Mouse (Mus musculus) kidney, adult 18-20 months (tissue): ENCODE measurements around the gene Szrd1.
"Not testable (repeated sequence)": the region's sequence is repeated elsewhere in the genome, so short reads cannot be mapped to it uniquely, and the experiment has no call there.

Experiments used
- DNase-seq: peaks from one replicate; pipeline ENCODE4 v3.0.0; 2021

The Szrd1 gene

GRCm38 (mm10) chr4:141147112-141148008 is 7.8 kb upstream of the Szrd1 start, which contains the start of gene Fbxo42:
Gene Fbxo42, plus strand, starts transcription at chr4:141147913.
- peak; percentile 96 for DNase-seq

DNA sequence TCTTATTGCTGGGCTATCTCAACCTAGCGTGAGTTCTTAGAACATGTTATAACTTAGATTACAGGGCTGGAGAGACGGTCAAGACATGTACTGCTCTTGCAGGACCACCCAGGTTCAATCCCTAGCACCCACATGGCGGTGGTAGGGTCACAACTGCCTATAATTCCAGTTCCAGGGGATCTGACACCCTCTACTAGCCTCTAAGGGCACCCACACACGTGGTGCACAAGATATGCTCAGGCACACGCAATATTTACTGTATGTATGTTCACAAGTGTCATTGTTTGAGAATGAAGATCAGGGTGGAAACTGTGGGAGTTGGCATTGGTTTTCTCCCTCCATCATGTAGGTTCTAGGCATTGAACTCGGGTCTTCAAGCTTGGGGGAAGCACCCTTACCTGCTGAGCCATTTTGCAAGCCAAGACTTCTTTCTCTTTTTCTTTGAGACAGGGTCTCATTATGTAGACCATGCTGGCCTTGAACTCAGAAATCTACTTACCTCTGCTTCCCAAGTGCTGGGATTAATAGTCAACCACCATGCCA is 7.0 kb upstream of the Szrd1 start:
- DNase-seq: no peak

DNA sequence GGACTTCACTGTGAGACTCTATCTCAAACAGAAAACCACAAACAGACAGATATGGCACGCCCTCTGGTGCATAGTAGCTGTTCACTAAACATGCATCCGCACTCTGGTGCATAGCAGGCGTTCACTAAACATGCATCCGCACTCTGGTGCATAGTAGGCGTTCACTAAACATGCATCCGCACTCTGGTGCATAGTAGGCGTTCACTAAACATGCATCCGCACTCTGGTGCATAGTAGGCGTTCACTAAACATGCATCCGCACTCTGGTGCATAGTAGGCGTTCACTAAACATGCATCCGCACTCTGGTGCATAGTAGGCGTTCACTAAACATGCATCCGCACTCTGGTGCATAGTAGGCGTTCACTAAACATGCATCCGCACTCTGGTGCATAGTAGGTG is 5.5 kb upstream of the Szrd1 start:
- not testable (repeated sequence) for DNase-seq

- peak; percentile 84 for DNase-seq
Observed at GRCm38 (mm10) chr4:141142285-141142811, 2.8 kb upstream of the Szrd1 start.

- DNase-seq: no peak
Observed at GRCm38 (mm10) chr4:141140967-141141366, 1.4 kb upstream of the Szrd1 start.

- DNase-seq: not testable (repeated sequence)
Observed at GRCm38 (mm10) chr4:141140354-141140753, 779 bp upstream of the Szrd1 start.

GRCm38 (mm10) chr4:141138425-141139115 is 1.0 kb downstream of the Szrd1 start:
- DNase-seq: peak; percentile 46

DNA sequence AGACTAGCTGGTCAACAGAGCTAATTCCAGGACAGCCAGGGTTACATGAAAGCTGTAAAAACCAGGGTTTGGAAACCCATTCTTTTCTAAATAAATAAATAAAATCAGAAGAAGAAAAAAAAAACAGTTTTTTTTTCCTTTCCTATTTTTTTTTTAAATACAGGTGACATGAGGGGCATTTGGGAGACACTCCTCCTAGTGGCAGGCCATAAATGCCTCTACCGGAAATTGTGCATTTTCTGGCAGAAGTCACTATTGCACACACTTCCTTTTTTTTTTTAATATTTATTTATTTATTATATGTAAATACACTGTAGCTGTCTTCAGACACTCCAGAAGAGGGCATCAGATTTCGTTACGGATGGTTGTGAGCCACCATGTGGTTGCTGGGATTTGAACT is 1.8 kb downstream of the Szrd1 start:
- not testable (repeated sequence) for DNase-seq

DNA sequence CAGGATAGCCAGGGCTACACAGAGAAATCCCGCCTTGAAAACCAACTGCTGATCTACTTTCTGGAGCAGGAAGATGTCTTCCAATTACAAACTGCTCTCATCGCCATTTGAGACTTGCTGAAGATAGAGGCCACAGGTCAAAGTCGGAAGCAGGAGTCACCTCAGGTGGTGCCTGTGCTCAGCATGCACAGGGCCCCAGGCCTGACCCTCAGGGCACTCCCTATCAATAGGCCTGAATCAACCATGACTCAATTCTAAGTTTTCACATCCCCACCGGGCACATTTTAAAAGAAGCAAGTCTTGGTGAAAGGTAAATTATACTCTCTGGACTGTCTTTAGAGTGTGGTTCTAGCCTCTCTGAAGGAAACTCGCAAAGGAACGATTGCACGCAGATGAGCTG is 3.4 kb downstream of the Szrd1 start:
- no peak for DNase-seq

- no peak for DNase-seq
Observed at GRCm38 (mm10) chr4:141134751-141135530, 4.6 kb downstream of the Szrd1 start.

GRCm38 (mm10) chr4:141134031-141134441 is 5.5 kb downstream of the Szrd1 start:
- peak; percentile 46 for DNase-seq

DNA sequence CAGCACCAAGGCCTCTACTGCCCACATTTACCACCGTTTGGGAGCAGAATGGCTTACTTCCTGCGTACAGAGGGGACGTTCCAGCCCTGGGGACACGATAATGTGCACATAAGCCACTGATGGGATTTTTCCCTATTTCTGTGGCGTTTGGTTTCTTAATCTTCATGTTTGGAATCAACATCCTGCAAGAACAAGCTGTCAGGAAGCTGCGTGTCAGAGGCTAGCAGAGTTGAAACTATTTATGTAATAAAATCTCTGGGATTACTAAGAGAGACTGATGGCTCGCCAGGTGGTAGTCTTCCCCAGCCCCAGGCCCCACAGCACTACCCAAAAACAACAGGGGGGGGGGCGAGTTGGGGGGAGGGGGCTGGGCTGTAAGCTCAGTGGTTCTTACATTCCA is 6.3 kb downstream of the Szrd1 start:
- no peak for DNase-seq

DNA sequence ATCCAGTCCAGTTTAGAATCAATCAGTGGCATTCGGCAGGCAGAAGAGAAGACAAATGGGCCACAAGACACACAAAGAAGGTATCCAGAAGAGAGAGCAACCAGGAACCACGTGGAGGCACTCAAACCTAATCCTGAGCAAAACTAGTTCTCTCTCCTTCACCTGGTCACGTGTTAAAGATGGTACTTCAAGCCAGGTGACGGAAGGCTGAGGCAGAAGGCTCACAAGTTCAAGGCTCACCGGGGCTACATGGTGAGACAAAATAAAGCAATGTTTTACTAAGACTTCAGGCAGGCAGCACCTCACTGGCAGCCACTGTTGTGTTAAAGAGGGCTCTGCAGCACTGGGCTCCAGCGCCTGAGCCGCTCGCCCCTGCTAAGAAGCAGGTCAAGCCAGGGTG is 7.4 kb downstream of the Szrd1 start:
- DNase-seq: no peak

- DNase-seq: peak; percentile 64
Observed at GRCm38 (mm10) chr4:141131531-141132061, 8.0 kb downstream of the Szrd1 start.

DNA sequence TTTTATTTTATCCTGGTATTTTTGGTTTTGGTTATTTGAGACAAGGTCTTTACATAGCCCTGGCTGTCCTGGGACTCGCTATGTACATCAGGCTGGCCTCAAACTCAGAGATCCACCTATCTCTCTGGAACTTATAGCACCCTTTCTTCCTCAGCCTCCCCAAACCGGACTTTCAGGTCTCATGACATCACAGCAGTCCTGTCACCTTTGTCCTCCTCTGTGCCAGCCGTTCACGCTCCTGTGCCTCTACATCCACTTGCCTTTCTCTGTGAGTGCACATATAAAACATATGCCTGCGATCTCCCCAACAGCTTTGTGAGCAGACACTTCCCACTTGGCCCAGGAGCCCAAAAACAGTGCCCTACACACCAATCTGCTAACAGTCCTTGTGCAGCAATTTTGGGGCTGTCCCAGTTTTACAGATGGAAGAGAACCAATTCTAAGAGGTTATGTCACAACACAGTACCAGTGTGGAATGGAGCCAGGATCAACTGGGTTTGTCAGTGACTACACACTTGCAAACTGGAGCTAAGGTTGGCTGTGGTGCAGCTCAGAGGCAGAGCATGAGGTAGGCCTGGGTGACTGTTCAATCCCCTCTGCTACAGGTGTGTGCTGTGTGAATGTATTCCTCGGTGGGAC is 8.8 kb downstream of the Szrd1 start:
- DNase-seq: peak; percentile 49

DNA sequence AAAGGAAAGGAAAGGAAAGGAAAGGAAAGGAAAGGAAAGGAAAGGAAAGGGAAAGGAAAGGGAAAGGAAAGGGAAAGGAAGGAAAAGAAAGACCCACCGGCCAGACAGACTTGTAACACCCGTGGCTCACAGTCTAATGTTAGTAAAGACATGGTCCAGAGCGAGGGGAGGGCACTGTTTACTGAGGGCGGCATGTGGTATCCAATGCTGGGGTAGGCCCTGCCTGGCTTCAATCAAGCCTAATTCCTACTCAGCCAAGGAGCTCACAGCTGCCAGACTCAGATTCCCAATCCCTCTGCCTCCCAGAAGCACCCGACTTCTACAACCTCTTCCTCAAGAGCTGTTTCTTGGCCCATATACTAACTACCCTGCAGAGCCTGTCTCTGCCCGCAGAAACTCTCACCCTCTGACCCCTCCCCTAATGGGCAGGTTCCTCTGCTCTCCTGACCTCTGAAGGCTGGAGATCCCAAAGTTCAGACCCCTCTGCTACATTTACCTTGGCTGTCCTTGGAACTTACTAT is 10.3 kb downstream of the Szrd1 start:
- DNase-seq: no peak

- no peak for DNase-seq
Observed at GRCm38 (mm10) chr4:141123065-141123464, 16.5 kb downstream of the Szrd1 start.

GRCm38 (mm10) chr4:141122663-141123062 is 16.9 kb downstream of the Szrd1 start:
- no peak for DNase-seq

DNA sequence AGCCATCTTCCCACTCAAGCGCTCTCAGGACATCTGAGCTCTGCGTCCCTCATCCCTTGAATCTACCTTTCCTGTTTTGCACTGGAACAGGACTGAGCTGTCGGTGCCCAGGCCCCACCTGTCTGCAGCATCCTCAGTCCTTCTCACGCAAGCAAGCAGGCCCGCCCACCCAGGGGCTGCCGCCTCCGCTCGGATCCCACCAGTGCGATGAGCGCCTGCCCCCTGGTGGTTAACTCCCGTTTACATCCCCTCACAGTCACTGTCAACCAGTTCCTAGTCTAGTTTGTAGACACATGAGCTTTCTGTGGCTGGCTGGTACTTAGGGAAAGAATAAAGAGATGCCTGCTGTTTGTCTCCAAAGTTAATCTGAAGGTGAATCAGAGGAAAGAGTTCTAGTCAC is 18.9 kb downstream of the Szrd1 start:
- DNase-seq: peak; percentile 33

DNA sequence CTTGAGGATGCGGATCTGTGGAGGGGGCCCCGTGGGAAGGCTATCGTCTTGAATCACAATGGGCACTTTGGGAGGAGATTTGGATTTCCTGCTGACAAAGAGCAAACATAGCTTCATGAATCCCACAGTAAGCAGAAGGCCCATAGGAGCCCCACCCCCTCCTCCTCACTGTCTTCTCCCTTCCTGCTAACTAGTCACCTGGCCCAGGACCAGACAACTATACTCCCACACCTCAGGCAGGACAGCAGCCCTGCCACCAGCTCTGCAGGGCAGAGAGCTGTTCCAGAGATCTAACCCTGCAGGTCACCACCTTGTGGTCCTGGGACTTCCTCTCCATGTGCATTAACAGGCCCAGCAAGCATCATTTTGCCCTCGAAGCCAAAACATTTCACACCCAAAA is 20.9 kb downstream of the Szrd1 start:
- DNase-seq: peak; percentile 12

- peak; percentile 21 for DNase-seq
Observed at GRCm38 (mm10) chr4:141115398-141115797, 24.2 kb downstream of the Szrd1 start.
